Mouse (Mus musculus): ENCODE measurements around the gene Rfx1.

The Rfx1 gene

DNA sequence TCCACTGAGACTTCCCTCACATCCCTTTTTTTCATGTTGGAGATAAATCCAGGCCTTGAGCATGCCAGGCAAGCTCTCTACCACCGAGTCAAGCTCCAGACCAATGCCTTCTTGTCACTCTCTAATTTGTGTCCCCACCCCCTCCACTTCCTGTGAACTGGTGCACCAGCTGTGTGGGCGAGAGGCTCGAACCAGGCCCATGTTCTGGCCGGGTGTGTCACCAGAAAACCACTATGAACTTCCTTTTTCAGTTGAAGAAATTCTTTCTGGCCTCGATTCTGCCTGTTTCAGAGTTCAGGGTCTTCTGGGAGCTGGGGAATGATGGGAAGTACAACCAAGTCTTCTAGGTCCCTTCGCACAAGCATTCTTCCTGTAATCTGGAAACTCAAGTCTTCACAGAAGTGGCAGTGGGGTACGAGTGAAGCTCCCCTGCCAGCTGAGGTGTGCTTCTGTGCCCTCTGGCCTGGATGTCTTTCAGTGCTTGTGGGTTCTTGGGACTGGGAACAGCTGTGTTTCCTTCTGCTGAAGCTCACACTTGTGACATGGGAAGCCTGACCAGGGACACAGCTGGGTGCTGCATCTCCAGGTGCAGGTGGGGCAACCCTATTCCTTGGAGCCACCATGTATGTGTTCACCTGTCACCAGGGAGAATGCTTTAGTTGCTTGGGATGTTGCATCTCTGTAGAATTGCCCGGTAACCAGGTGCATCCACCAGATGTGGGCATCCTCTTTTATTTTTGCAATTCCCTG lies 2.6 kb upstream of the Rfx1 start:
- DNase-seq = peak; percentile 88

DNA sequence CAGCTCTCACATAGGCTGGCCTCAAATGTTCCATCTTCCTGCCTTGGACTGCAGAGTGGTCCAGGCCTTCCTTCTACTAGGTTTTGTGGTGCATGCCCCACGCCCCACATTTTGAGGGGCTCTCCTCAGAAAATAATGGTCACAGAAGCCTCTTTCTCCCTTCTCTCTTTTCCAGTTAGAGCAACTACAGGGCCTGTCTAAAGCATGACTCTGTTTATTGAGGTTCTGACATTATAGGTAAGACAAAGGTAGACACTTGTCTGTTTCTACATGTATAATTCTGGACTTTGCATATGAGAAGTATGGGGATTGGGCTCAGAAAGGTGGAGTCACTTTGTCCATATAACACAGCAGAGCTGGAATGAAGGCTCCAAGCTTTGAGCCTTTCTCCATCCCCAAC lies 1.6 kb upstream of the Rfx1 start, which contains the start of gene Gm10643:
Gm10643 (minus strand) TSS at position 101 of the 400 bp plus-strand sequence.
- DNase-seq = no peak

DNA sequence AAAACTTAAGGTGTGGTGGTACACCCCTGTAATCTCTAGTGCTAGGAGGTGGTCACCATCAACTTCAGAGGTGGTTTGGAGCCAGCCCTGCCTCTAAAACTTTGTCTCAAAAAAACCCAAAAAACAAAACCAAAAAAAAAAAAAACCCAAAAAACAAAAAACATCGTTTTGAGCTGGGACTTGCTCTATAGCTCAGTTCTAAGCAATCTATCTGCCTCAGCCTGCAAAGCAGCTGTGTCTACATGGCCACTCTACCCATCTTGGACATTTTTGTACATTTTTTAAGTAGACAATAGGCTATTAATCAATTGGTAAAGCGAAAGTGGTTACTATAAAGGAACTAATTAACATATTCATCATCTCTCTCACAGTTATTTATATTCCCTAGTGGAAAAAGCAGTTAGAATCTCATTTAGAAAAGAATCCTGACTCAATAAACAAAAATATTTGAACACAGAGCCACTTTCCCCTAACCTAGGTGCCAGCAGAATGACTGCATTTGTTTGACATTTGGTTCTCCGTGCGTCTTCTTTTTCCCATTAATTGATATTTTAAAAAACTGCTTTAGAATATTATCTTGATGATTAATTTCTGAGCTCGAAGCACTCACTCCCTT lies 1.1 kb upstream of the Rfx1 start:
- DNase-seq = no peak

DNA sequence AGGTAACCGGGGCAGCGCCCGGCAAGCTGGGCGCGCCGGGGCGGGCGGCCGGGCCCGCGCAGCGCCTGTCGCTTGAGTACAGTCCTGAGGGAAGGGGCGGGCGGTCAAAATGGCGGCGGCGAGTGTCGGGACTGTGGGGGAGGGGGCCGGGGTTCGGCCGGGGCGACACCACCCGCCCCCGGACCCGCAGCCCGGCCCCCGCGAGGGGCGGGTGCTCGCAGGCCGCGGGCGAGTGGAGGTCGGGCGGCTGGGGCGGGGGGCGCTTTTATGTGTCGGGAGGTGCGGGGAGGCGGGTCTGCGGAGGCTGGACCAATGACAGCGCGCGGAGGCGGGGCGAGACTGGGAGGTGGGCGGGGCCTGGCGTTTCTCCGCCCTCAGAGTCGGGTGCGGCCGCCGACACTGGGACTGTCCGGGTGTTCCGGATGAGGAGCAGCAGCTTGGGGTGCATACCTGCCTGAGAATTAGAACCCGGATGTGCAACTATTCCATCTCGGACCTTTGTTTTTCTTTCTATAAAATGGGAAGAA lies 476 bp downstream of the Rfx1 start:
- peak; percentile 99 for DNase-seq

DNA sequence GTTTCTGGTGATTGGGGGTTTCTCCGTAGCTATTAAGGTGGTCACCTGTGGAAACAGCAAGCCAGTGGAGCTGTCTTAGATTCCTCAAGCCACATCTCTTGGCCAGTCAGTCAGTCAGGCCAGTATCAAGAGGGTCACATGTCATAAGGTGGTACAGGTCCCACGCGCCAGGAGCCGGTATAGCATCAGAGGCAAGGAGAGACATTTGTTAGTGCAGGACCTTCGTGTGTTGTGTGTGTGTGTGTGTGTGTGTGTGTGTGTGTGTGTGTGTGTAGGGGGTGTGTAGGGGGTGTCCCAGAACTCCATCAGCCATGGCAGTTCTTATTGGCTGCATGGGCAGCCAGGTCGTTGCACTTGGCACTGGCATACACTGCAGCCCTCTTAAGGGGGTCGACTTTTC lies 1.3 kb downstream of the Rfx1 start:
- DNase-seq = no peak

DNA sequence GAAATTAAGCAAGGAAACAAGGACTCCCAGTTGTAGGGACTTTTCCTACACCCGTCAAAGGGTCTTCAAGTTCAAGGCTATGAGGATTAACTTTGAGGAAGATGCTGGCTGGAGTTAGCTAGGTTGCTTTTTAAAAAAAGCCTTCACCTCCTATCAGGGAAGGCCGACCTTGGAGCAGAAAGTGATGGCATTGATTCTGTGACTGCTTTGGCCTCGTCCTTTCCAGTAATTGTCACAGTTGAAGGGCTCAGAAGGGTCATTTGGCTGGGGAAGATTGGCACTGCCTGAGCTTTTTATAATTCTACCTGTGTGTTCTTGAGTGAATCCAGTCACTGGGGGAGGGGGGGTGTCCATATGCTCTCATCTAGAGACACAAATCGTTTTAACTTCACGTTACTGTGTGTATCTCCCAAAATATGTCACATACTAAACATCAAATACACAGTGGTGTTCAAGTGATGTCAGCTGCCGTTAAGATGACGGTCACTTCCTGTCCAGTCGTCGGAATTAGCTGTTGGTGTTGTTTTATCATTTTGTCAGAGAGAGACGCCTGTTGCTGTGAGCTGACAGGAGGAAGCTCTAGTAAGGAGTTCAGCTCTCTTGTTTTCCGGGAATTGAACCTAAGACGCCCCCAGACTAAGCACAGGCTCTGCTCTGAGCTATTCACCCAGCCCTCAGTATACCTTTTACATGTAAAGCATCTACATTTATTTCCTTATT lies 1.8 kb downstream of the Rfx1 start:
- DNase-seq = no peak

DNA sequence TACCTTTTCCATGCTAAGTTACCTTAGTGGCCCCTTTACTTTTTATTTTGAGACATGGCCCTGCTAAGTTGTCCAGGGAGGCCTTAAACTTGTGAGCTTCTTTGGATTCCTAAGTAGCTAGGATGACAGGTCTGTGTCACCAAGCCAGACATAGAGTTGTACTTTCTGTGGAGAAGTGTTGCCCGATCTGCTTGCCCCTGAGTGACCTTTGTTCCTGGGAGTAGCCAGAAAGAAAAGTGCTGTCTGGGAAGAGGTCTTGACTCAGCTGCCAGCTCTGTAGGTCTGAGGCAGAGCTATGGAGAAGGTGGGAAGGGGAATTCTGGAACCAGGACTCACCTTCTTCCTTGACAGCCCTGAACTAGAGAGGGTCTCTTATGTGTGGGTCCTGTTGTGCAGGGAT lies 2.5 kb downstream of the Rfx1 start:
- DNase-seq = no peak

DNA sequence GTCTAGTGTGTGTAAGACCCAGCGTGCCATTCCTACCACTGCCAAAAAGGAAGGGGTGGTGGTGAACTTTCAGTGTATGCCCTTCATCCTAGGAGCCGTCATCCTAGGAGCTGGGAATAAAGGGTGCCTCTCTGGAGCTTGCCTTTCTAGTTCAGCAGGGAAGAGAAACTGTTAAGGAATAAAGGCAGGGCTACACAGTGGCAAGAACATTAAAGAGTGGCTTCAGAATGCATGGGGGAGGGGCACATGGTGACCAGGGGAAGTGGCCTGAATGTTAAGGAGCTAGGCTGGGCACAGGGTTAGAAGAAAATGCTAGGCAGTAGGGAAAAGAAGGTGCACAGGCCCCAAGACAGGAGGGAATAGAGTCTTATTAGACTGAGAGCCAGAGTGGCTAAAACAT lies 3.1 kb downstream of the Rfx1 start:
- DNase-seq = no peak

DNA sequence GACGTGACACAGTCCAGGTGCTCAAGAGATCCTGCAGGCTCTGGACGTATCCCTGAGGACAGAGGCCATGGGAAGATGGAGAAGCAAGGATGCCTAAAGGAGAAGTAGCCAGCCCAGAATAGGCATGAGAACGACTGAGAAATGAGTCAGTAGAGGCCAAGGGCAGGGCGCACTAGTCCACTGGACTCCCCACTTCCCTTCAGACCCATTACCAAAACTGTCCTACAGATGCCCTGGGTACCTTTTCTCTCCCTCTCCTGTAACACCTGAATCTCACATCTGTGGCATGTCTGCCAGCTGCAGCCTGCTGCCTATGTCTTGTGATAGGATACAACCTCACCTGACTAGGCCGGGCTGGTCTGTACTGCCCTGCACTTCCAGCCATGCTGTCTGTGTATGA lies 3.6 kb downstream of the Rfx1 start:
- no peak for DNase-seq

DNA sequence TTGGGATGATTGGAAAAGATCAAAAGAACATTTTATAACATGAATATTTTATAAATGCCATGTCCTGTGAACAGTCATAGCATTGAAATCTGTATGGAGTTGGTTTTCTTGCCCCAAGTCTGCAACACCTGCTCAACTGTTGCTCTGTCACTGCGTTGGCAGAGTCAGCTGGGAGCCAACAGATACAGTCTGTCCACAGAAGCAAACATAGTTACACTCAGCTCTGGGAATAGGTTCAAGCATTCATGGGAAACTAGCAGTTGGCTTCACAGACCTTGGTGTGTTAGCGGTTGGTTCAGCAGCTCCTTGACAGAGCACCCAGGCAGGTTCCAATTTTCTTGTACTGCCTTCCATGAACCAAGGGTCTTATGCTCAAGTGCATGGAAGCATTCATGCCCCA lies 4.0 kb downstream of the Rfx1 start:
- DNase-seq = no peak

DNA sequence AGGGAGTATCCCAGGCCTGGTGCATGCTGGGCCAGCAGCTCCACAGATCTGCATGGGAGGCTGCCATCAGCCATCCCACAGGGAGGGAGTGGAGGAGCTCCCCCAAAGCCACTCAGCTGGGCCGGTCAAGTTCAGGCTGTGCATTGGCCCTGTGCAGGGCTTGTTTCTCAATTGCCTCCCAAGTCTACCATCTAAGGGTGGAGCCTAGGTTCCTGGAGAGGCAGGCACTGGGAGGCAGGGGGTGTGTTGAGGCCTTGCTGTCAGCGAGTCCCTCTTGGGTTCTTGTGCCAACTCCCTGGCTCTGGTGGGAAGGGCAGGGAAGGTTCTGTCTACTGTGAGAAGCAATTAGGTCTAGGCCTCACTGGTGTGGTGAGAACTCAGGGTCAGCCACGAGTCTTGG lies 5.3 kb downstream of the Rfx1 start:
- no peak for DNase-seq

DNA sequence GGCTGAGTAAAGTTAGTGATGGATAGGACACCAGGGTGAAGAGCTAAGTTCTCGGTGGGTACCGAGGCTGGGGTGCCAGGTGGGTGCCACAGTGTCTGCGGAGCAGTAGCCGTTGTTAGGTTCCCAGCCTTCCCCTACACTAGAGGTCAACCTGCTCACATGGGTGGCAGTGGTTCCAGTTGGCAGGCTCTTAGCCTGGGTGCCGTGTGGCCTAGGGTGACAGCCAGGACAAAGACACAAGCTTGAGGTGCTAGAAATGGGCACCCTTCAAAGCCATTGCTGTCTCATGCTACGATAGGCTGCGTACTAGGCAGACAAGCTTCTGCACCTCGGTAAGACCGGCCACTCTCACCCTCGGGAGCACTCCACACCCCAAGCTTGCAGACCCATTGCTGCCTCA lies 5.7 kb downstream of the Rfx1 start:
- DNase-seq = no peak

DNA sequence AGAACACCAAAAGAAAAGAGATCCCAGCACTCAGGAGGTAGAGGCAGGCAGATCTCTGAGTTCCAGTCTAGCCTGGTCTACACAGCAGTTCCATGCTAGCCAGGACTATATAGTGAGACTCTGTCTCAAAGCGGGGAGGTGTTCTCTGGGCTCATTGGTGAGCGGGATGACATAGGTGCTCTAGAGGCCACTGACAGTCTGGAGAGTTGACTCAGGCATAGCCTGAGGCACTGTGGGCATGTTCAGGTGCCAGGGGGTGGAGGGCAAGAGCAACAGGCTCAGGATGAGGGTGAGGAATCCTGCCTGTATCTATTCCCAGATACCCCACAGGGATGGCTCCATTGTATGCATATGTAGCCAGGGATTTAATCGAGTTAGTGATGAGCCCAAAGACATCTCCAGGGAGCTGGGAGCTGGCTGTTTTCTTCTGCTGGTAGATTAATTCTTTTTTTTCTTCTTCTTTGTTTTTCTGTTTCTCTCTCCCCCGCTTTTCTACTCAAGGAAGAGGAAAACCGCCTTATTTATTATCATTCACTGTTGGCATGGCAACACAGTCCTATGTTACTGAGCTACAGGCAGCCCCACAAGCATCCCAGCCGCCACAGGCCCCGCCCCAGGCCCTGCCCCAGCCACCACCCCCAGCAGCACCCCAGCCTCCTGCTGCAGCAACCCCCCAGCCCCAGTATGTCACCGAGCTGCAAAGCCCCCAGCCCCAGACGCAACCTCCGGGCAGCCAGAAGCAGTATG lies 6.8 kb downstream of the Rfx1 start:
- DNase-seq = peak; percentile 27

DNA sequence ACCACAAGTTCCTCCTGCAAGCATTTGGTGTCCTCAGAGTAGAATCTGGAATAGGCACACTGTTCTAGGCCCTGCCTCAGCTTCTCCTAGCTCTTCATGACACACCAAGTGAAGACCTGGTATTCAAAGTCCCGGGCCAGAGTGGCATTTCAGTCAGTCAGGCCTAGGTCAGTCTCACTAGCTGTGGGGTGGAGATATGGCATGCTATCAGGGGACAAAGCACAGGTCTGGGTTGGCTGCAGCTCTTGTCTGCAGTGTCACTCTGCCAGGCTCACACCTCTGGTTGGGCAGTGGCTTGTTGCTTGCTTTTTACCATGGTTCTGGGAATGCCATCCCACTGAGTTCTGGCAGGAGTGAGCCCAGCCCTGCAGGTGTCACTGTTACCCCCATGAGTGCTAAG lies 9.8 kb downstream of the Rfx1 start:
- no peak for DNase-seq

DNA sequence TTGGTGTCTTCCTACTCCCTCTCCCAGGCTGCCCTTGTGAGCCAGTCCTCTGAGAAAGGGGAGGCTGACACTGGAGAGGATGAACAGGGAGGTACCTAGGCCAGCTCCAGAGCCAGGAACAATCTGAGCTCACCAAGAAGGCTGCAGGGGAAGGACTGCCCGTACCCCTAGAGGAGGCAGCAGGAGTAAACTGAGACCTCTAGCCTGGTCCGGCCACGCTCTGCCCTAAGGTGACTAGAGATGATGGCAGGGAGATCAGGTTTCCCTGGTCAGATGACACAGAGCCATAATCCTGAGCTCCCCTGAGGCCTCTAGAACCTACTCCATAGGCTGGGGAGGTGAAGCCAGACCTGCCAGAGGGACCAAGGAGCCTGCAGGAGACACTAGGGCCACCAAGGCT lies 10.2 kb downstream of the Rfx1 start:
- DNase-seq = no peak

DNA sequence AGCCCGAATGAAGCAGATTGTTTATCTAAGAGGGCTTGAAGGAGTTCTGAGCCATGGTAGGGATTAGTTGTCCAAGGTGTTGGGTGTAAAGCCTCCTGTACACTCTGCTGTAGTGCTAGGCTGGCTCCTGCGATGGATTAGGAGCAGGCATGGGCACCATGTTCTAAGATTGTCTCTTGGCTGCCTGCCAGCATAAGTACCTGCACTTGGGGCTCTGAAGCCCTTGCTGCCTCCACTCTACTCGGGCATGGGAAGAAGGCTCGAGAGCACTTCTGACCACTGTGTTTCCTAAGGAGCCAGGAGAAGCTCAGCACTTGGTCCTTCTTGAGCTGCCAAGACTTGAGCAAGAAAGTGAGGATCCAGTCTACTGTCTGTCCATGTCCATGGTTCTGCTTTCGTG lies 12.6 kb downstream of the Rfx1 start:
- no peak for DNase-seq

DNA sequence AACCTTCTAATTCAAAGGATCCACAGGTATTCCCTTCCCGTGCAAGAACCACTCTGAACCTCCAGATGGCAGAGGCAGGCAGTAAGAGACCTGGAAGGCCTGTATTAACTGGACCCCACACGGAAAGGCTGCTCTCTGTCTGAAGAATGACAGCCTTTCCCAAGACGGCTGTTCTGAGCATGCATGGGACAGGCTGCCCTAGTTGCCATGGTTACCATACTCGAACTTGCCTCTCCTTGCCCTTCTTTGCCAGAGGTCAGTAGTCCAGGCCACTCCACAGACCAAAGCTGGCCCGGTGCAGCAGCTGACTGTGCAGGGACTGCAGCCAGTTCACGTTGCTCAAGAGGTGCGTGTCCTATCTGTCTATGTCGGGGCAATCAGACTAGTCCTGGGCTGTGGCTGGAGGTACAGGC lies 17.2 kb downstream of the Rfx1 start:
- DNase-seq = no peak

DNA sequence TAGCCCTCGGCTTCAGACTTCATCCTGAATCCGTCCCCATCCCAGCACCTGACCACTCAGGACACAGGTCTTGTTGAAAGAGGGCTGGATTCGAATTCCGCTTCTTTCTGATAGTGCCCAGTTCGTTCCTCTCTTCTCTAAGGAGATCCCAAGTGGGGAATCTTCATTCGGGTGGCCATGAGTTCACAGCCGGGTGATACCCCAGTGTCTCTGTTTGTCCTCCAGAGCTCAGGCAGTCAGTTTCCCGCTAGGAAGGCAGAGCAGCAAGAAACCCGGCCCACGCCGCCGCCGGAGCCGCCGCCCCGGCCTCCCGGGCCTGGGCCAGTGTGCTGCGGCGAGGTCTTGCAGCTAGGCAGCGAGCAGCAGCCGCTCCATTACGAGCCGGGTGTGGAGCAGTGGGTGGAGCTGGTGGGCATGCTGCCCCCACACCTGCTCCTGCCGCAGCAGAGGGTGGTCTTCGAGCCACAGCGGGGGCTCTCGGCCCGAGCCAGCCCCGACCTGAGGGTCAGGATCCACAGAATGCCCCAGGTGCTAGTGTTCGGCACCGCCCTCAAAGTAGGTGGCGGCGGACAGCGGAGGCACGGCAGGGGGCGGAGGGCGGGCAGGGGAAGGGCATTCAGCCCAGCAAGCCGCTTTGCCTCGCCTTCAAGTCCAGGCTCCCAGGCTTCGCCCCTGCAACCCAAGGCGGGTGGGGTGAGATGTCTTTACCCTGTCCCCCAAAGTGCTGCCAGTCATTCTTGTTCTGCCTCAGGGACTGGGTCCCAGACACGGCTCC lies 17.9 kb downstream of the Rfx1 start:
- no peak for DNase-seq

DNA sequence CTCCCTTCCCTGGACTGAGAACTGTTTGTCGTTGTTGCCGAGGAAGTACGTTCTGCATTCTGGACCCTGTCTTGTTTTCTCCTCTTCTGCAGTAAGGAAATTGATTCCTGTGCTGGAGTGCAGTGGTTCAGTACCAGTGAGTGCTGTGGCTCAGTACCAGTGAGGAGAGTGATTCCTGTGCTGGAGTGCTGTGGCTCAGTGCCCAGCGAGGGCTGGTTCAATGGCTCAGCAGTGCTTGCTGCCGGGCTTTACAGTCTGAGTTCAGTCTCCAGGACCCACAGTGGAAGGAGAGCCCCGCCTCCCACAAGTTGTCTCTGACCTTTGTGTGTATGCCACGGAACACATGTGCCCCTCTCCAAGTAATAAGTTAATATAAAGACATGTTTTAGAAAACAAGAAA lies 20.5 kb downstream of the Rfx1 start:
- no peak for DNase-seq

DNA sequence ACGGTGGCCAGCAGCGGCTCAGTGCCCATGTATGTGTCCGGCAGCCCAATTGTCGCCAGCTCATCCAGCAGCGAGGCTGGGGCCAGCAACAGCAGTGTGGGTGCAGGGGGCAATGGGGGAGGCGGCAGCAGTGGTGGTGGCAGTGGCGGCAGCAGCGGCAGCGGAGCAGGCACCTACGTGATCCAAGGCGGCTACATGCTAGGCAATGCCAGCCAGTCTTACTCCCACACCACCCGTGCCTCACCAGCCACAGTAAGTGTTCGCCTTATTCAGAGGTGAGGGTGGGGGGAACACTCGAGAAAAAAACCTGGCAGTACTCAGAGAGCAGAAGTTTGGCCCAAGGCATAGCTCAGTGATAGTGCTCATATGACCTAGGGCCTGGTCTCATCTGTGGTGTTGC lies 21.2 kb downstream of the Rfx1 start:
- no peak for DNase-seq

DNA sequence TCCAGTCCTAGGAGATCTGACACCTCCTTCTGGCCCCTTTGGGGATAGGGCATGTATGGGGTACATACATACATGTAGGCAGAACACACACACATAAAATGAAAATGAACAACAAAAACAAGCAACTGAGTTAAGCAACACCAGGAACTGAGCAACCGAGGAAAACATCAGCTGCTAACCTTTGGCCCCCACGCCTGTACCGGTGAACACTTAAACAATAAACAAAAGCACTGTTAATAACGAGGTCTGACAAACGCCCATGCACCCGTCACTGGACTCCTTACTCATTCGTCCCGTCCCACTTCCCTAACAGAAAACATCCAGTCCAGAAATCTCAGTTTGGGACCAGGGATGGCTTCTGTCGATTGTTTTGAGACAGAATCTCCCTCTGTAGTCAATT lies 22.6 kb downstream of the Rfx1 start:
- no peak for DNase-seq

DNA sequence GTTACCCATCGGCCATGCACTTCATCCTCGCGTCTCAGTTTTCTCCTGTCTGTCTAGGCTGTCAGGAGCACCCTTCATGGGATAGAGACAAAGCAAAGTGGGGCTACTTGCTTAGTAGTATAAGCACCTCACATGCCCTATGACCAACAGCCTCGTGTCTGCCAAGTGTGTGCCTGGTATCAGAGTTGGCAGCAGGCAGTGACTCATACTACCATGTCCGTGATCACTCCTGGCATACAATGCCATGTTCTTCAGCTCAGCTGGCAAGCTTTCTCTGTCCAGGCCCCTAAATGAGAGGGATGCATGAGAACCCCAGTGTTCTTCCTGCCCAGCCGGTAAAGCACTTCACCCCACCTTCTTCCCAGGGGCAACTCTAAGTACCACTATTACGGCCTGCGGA lies 24.0 kb downstream of the Rfx1 start:
- DNase-seq = no peak

DNA sequence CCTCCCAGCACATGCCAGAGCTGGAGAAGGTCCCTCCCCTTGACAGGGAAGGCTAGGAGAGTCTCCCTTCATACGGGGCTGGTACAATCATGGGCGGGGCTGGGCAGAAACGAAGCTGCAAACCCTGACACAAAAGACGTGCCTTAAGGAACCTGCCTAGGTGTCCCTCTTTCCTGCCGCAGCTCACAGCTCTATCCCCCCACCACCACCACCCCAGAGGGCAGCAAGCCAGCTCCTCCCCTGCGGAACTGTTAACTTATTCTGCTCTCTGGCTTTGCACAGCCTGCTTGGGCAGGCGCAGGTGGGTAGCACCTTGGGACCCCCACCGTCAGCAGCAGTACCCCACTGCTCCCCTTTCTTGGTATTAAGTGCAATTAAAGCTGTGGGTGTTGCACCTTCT lies 29.4 kb downstream of the Rfx1 start:
- no peak for DNase-seq
